Mouse (Mus musculus) liver, embryonic 14.5 days (tissue): ENCODE results near the gene Slc35d2.

Source experiments
- CTCF ChIP-seq: IDR thresholded peaks from 2 replicates; pipeline ENCODE4 v1.5.1; 2016; ENCODE audit warnings: antibody characterized with exemption, low read depth, control low read depth
- EP300 ChIP-seq: IDR thresholded peaks from 2 replicates; pipeline ENCODE4 v1.6.1; 2016; ENCODE audit warnings: antibody characterized with exemption, low read depth

DNA sequence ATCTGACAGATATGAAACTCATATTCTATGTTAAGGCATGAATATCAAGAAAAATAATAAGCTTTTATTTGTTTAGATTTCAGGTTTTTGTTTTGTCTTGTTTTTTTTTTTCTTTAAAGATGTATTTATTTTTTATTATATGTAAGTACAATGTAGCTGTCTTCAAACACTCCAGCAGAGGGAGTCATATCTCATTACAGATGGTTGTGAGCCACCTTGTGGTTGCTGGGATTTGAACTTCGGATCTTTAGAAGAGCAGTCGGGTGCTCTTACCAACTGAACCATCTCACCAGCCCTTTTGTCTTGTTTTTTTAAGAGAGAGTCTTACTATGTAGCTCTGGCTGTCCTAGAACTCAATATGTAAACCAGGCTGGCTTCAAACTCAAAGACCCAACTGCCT lies 11.7 kb downstream of the Slc35d2 start:
- TF ChIP-seq CTCF (peak; percentile 48), EP300 (no peak)
